Mouse (Mus musculus) ES-Bruce4 (cell line): ENCODE results near the gene Slfn9. TPM values are rescaled to one million over a fixed set of nuclear protein-coding genes. Genes with fewer than 3 reads are reported as not detected.

Experiments used
- H3K27ac ChIP-seq: 2 replicates; pipeline ENCODE4 v1.5.1; 2012; ENCODE audit warnings: low read length, inconsistent platforms; ENCODE audit not compliant: insufficient read depth
- H3K27me3 ChIP-seq: 2 replicates; pipeline ENCODE4 v1.6.1; 2012; ENCODE audit warnings: mild to moderate bottlenecking, low read length, inconsistent platforms; ENCODE audit not compliant: control insufficient read depth, poor library complexity, insufficient read depth, severe bottlenecking
- H3K36me3 ChIP-seq: 2 replicates; pipeline ENCODE4 v1.6.1; 2012; ENCODE audit warnings: inconsistent platforms, mild to moderate bottlenecking, low read length, moderate library complexity; ENCODE audit not compliant: control insufficient read depth, poor library complexity, insufficient read depth, severe bottlenecking
- H3K4me1 ChIP-seq: one replicate; pipeline ENCODE4 v1.8.1; 2011; ENCODE audit warnings: low read length; ENCODE audit not compliant: control insufficient read depth, insufficient read depth
- H3K4me3 ChIP-seq: 2 replicates; pipeline ENCODE4 v1.5.1; 2011; ENCODE audit warnings: low read depth, mild to moderate bottlenecking, low read length
- H3K9ac ChIP-seq: 2 replicates; pipeline ENCODE4 v1.6.1; 2012; ENCODE audit warnings: low read depth, mild to moderate bottlenecking, inconsistent platforms; ENCODE audit not compliant: poor library complexity, severe bottlenecking
- H3K9me3 ChIP-seq: replicated peaks from 2 replicates; pipeline ENCODE4 v1.6.1; 2012; ENCODE audit warnings: mild to moderate bottlenecking, low read length, inconsistent platforms; ENCODE audit not compliant: control insufficient read depth, poor library complexity, insufficient read depth, severe bottlenecking
- CTCF ChIP-seq: IDR thresholded peaks from one replicate; pipeline ENCODE4 v1.8.1; 2011; ENCODE audit warnings: low read depth, low read length
- EP300 ChIP-seq: IDR thresholded peaks from 2 replicates; pipeline ENCODE4 v1.6.1; 2011; ENCODE audit warnings: low read depth, low read length; ENCODE audit not compliant: insufficient read depth
- POLR2A ChIP-seq: IDR thresholded peaks from one replicate; pipeline ENCODE4 v1.8.1; 2011; ENCODE audit warnings: low read length; ENCODE audit not compliant: insufficient read depth
- polyA plus RNA-seq: library from polyadenylated mRNA; stranded (reverse); fragments of >200 nt; gene quantifications from 2 replicates; pipeline ENCODE4 v1.2.4, GENCODE M21; 2011; ENCODE audit warnings: low read depth; ENCODE audit not compliant: missing spikeins, insufficient read depth, insufficient read length

The Slfn9 gene
- polyA plus RNA-seq, 1 experiment: 5.4 TPM

DNA sequence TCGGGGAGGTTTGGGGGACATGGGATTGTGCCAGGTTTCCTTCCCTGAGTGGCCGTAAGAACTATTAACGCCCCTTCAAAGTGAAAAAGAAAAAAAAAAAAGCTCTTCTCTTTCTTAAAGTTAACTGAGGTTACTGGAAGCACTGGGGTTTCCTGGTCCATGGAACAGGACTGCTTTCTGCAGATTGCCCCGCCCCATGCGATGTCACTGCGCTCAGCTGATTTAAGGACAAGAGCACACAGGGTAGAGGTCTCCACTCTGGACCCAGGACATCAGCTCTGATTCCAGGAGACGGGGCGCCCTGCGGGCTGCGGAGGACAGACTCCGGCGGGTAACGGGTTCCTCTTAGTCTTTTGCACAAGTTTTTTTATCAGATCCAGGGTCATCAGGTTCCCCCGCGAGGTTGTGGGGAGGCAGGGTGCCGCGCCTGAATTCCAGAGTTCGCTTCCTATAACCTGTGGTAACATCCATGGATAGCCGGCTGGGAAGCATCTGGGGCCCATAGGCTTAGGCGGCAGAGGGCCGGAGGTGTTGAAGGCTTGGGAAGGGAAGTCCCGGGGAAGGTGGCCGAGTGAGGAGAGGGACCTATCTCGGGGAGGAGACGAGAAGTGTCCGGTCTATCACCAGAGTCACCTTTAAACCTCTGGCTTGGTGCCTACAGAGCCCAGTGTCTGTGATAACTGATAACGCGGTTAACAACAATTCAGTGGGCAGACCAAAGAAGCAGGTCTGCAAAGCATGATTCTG lies 39.6 kb downstream of the Slfn9 start:
- no peaks in the 10 kb centered on the region for H3K9me3 ChIP-seq
- TF ChIP-seq CTCF (no peak), EP300 (no peak), POLR2A (no peak)
- H3K36me3 ChIP-seq: no peaks in the 10 kb centered on the region
- H3K4me1 ChIP-seq: peaks cover 2% of the 10 kb centered on the region
- no peak overlapping the region for H3K27ac ChIP-seq
- H3K9ac ChIP-seq: no peak overlapping the region
- peak overlapping the region; percentile 30 for H3K4me3 ChIP-seq
- peaks cover 4% of the 10 kb centered on the region; the same call in 1 of the 2 replicates for H3K27me3 ChIP-seq

GRCm38 (mm10) chr11:82950736-82951481 lies 40.7 kb downstream of the Slfn9 start, which contains the start of gene Slfn5:
Slfn5 (plus strand) TSS chr11:82951349.
- Histone ChIP-seq H3K9me3 (no peaks in the 10 kb centered on the region), H3K4me1 (peaks cover 2% of the 10 kb centered on the region), H3K36me3 (no peaks in the 10 kb centered on the region), H3K27ac (no peak within 1 kb of the TSS), H3K4me3 (peak within 1 kb of the TSS; percentile 30), H3K9ac (no peak within 1 kb of the TSS), H3K27me3 (peaks cover 4% of the 10 kb centered on the region; the same call in 1 of the 2 replicates)
- TF ChIP-seq CTCF: no peak

- Histone ChIP-seq H3K27ac (no peak overlapping the region), H3K27me3 (peaks cover 4% of the 10 kb centered on the region; the same call in 1 of the 2 replicates), H3K4me3 (no peak overlapping the region), H3K9me3 (no peaks in the 10 kb centered on the region), H3K4me1 (peaks cover 2% of the 10 kb centered on the region), H3K9ac (no peak overlapping the region), H3K36me3 (no peaks in the 10 kb centered on the region)
- TF ChIP-seq EP300 (no peak), CTCF (no peak), POLR2A (no peak)
Measured at GRCm38 (mm10) chr11:82949036-82949435, 42.6 kb downstream of the Slfn9 start.

DNA sequence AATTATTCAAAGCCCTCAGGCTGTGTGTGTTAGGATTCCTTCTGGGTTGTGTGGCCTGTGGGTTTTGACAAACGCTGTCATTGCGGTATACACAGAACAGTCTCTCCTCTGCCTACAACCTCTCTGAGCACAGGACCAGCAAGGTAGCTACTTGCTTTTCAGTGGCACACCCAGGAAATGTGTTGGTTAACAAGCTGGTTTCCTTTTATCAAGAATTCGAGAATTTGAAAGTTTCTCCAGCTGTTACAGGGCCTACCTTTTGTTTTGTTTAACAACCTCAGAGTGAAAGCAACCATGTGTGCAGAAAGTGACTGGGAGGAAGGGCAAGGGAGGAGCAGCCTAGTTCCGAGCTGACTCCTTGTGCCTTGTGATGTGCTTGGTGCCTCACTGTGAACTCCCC lies 44.2 kb downstream of the Slfn9 start:
- no peak overlapping the region for H3K9ac ChIP-seq
- no peaks in the 10 kb centered on the region for H3K36me3 ChIP-seq
- no peak overlapping the region for H3K27ac ChIP-seq
- H3K4me3 ChIP-seq: no peak overlapping the region
- H3K27me3 ChIP-seq: peaks cover 2% of the 10 kb centered on the region; the same call in 1 of the 2 replicates
- peaks cover 2% of the 10 kb centered on the region for H3K4me1 ChIP-seq
- no peaks in the 10 kb centered on the region for H3K9me3 ChIP-seq
- TF ChIP-seq POLR2A: no peak
- TF ChIP-seq CTCF: no peak
- TF ChIP-seq EP300: no peak

GRCm38 (mm10) chr11:82945636-82946035 lies 46.0 kb downstream of the Slfn9 start:
- peaks cover 2% of the 10 kb centered on the region; the same call in 1 of the 2 replicates for H3K27me3 ChIP-seq
- TF ChIP-seq EP300: no peak
- H3K9ac ChIP-seq: no peak overlapping the region
- no peak overlapping the region; the same call in 1 of the 2 replicates for H3K27ac ChIP-seq
- H3K4me3 ChIP-seq: no peak overlapping the region
- no peaks in the 10 kb centered on the region for H3K9me3 ChIP-seq
- peaks cover 2% of the 10 kb centered on the region for H3K4me1 ChIP-seq
- H3K36me3 ChIP-seq: no peaks in the 10 kb centered on the region

- TF ChIP-seq EP300 (no peak), CTCF (no peak), POLR2A (no peak)
- H3K9me3 ChIP-seq: no peaks in the 10 kb centered on the region
- H3K27ac ChIP-seq: no peak overlapping the region
- no peaks in the 10 kb centered on the region for H3K27me3 ChIP-seq
- H3K36me3 ChIP-seq: no peaks in the 10 kb centered on the region
- no peak overlapping the region for H3K9ac ChIP-seq
- no peak overlapping the region for H3K4me3 ChIP-seq
- peaks cover 2% of the 10 kb centered on the region for H3K4me1 ChIP-seq
Measured at GRCm38 (mm10) chr11:82943336-82943735, 48.3 kb downstream of the Slfn9 start.
